Mouse (Mus musculus) CD4-positive, CD25-positive, alpha-beta regulatory T cell, adult 2 months (primary cell): ENCODE measurements around the gene Sf3a1.
A peak's percentile ranks its signal among the peaks of the same experiment; 100 is the strongest.
"Not testable (repeated sequence)": the region's sequence is repeated elsewhere in the genome, so short reads cannot be mapped to it uniquely, and the experiment has no call there.

ENCODE experiments used
- DNase-seq: peaks from one replicate; pipeline ENCODE4 v3.0.0-alpha.2; 2012; ENCODE audit warnings: low read depth, low spot score

Gene Sf3a1

GRCm38 (mm10) chr11:4185480-4185879 is 25.3 kb downstream of the Sf3a1 start:
- DNase-seq, result not testable (repeated sequence)

GRCm38 (mm10) chr11:4186486-4187317 is 26.6 kb downstream of the Sf3a1 start, which contains the start of gene Tbc1d10a:
Tbc1d10a (plus strand) TSS chr11:4186789.
- peak; percentile 100 for DNase-seq

- DNase-seq, result no peak
Observed at GRCm38 (mm10) chr11:4187318-4187700, 27.2 kb downstream of the Sf3a1 start.

- no peak for DNase-seq
Observed at GRCm38 (mm10) chr11:4189182-4189581, 29.0 kb downstream of the Sf3a1 start.

GRCm38 (mm10) chr11:4190677-4191076 is 30.5 kb downstream of the Sf3a1 start:
- DNase-seq, result no peak

GRCm38 (mm10) chr11:4192757-4193156 is 32.6 kb downstream of the Sf3a1 start:
- no peak for DNase-seq

GRCm38 (mm10) chr11:4193420-4193819 is 33.3 kb downstream of the Sf3a1 start:
- DNase-seq, result no peak

- peak; percentile 53 for DNase-seq
Observed at GRCm38 (mm10) chr11:4195597-4196031, 35.5 kb downstream of the Sf3a1 start.

- no peak for DNase-seq
Observed at GRCm38 (mm10) chr11:4196636-4197035, 36.5 kb downstream of the Sf3a1 start.

GRCm38 (mm10) chr11:4197691-4198090 is 37.5 kb downstream of the Sf3a1 start:
- DNase-seq, result no peak

GRCm38 (mm10) chr11:4201981-4202700 is 42.0 kb downstream of the Sf3a1 start:
- peak; percentile 46 for DNase-seq

- DNase-seq, result peak; percentile 78
Observed at GRCm38 (mm10) chr11:4202995-4203704, 43.0 kb downstream of the Sf3a1 start.

- peak; percentile 72 for DNase-seq
Observed at GRCm38 (mm10) chr11:4203705-4204074, 43.5 kb downstream of the Sf3a1 start.

- no peak for DNase-seq
Observed at GRCm38 (mm10) chr11:4205097-4205655, 45.0 kb downstream of the Sf3a1 start.

GRCm38 (mm10) chr11:4205951-4206350 is 45.8 kb downstream of the Sf3a1 start:
- peak; percentile 61 for DNase-seq

GRCm38 (mm10) chr11:4206563-4206962 is 46.4 kb downstream of the Sf3a1 start:
- DNase-seq, result peak; percentile 77

GRCm38 (mm10) chr11:4207655-4208054 is 47.5 kb downstream of the Sf3a1 start:
- DNase-seq, result no peak

GRCm38 (mm10) chr11:4209556-4209955 is 49.4 kb downstream of the Sf3a1 start:
- peak; percentile 56 for DNase-seq

- no peak for DNase-seq
Observed at GRCm38 (mm10) chr11:4210786-4211185, 50.6 kb downstream of the Sf3a1 start.

- DNase-seq, result no peak
Observed at GRCm38 (mm10) chr11:4213107-4213506, 53.0 kb downstream of the Sf3a1 start.

GRCm38 (mm10) chr11:4214572-4214971 is 54.4 kb downstream of the Sf3a1 start:
- no peak for DNase-seq

GRCm38 (mm10) chr11:4215061-4215460 is 54.9 kb downstream of the Sf3a1 start:
- DNase-seq, result no peak
